Mouse (Mus musculus) liver, postnatal 0 days (tissue): ENCODE measurements around the gene Nme4.
A peak's percentile ranks its signal among the peaks of the same experiment; 100 is the strongest.

Source experiments
- CTCF ChIP-seq: sonication (generic); IDR thresholded peaks from 2 replicates; pipeline ENCODE4 v1.5.1; 2016; ENCODE audit warnings: antibody characterized with exemption, low read depth
- EP300 ChIP-seq: IDR thresholded peaks from 2 replicates; pipeline ENCODE4 v1.6.1; 2016; ENCODE audit warnings: antibody characterized with exemption, low read depth, mild to moderate bottlenecking

DNA sequence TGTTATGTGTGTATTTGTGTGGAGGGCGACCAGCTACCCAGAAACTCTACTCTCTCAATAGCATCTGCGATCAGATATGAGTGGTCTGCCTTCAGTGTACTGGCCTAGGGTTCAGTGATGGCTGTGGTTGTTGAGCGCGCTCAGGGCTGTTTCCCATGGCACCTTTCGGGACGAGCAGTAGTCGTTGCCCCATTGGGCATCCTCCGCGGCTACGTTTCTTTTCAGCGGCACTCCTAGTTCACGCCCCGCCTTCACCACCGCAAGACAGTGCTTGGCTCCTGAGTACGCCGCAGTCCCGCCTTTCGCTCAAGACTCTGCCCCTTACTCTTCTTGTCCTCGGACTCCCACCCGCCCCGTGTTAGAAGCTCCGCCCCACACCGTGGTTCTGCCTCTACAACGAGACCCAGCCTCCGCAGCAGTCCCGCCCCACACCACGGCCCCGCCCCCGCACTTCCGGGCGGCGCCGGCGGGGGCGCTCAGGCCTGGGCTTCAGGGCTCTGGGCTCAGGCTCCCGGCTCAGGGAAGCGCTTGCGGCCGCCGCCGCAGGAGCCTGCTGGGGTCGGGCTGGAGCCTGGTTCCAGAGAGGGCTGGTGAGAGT is 42.9 kb upstream of the Nme4 start, which contains the start of gene Axin1:
- TF ChIP-seq CTCF (peak; percentile 71), EP300 (no peak)
